Mouse (Mus musculus): Measurements from ENCODE around the gene Luzp1. TPM values are rescaled to one million over a fixed set of nuclear protein-coding genes. Genes with fewer than 3 reads are reported as not detected.

Luzp1 gene
- total and polyA plus RNA-seq, 3 experiments = 7.5 to 13.4 TPM; not detected in 1

DNA sequence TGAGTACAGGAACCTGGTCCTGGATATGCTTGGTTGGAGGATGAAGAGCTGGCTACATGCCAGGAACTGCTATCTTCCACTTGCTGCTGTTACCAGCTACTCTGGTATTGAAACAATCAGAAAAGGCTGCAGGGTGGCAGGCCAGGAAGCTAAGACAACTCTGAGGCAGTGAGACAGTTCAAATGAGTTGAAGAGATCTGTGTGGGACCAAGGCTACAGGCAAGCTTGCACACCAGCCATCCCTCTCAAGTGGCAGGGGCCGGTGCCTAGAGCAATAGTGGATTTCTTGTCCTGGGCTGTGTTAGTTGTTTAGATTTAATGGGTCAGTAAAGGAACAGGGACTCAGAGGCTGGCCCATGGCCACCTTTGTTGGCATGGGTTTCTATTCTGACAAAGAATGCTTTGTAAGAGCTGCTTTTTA, 78.8 kb downstream of the Luzp1 start:
- Histone ChIP-seq H3K9me3 (replicated peaks; ENCODE audit: insufficient read depth, low read length) (no peaks in the 10 kb centered on the region), H3K4me3 (ENCODE audit: control insufficient read depth in 1 of 2, insufficient read depth in 1 of 2, low read depth in 2 of 2, low read length in 2 of 2) (no peak overlapping the region), H3K36me3 (ENCODE audit: control insufficient read depth in 1 of 2, insufficient read depth in 2 of 2, low read length in 2 of 2) (peaks cover 3 to 13% of the 10 kb centered on the region in 2 experiments; a peak in 3 of 4 replicates), H3K79me2 (ENCODE audit: control insufficient read depth, insufficient read depth, low read length, poor library complexity) (no peaks in the 10 kb centered on the region), H3K27ac (ENCODE audit: control insufficient read depth, low read depth, low read length) (no peak overlapping the region), H3K27me3 (ENCODE audit: control insufficient read depth in 1 of 2, insufficient read depth in 2 of 2, low read length in 2 of 2) (no peaks in the 10 kb centered on the region), H3K4me1 (ENCODE audit: control insufficient read depth in 1 of 2, insufficient read depth in 2 of 2, low read length in 2 of 2) (no peaks in the 10 kb centered on the region), H3K9ac (ENCODE audit: control insufficient read depth, low read depth, low read length, poor library complexity, severe bottlenecking) (no peak overlapping the region)
- peak; percentile 71 for DNase-seq (ENCODE audit: low read depth, low spot score)
- TF ChIP-seq UBTF (IDR thresholded peaks at IDR 0.05; ENCODE audit: borderline replicate concordance, insufficient read depth, low read depth, low read length) = no peak
- no peak for TF ChIP-seq POLR2AphosphoS5 (IDR thresholded peaks at IDR 0.05; ENCODE audit: borderline replicate concordance, low read depth, low read length)
- no peak for TF ChIP-seq TCF12 (IDR thresholded peaks at IDR 0.05; ENCODE audit: low read depth, low read length)
- TF ChIP-seq MAZ (IDR thresholded peaks at IDR 0.05; ENCODE audit: low read depth, low read length) = no peak
- TF ChIP-seq SIN3A (IDR thresholded peaks at IDR 0.05; ENCODE audit: low read length) = no peak
- no peak for TF ChIP-seq JUND (IDR thresholded peaks at IDR 0.05; ENCODE audit: low read depth, low read length)
- no peak for TF ChIP-seq NRF1 (IDR thresholded peaks at IDR 0.05; ENCODE audit: insufficient read depth, low read depth, low read length, poor library complexity, severe bottlenecking)
- TF ChIP-seq GATA1 (IDR thresholded peaks at IDR 0.05; ENCODE audit: low read depth, low read length) = no peak
- no peak for TF ChIP-seq MAFK (IDR thresholded peaks at IDR 0.05; ENCODE audit: borderline replicate concordance, low read depth, low read length)
- no peak for TF ChIP-seq ELF1 (IDR thresholded peaks at IDR 0.05; ENCODE audit: low read depth, low read length)
- no peak for TF ChIP-seq TBP (IDR thresholded peaks at IDR 0.05; ENCODE audit: low read depth, low read length)
- TF ChIP-seq RCOR1 (IDR thresholded peaks at IDR 0.05; ENCODE audit: low read depth, low read length) = no peak
- TF ChIP-seq ETS1 (IDR thresholded peaks at IDR 0.05; ENCODE audit: low read depth, low read length) = no peak

GRCm38 (mm10) chr4:136553108-136553507, 83.5 kb downstream of the Luzp1 start:
- no peak for DNase-seq (ENCODE audit: low read depth, low spot score)
- TF ChIP-seq MYB (IDR thresholded peaks at IDR 0.05; ENCODE audit: low read depth, low read length) = no peak
- Histone ChIP-seq H3K27me3 (ENCODE audit: control insufficient read depth in 1 of 2, insufficient read depth in 2 of 2, low read length in 2 of 2) (no peaks in the 10 kb centered on the region), H3K9me3 (replicated peaks; ENCODE audit: insufficient read depth, low read length) (no peaks in the 10 kb centered on the region), H3K4me1 (ENCODE audit: control insufficient read depth in 1 of 2, insufficient read depth in 2 of 2, low read length in 2 of 2) (no peaks in the 10 kb centered on the region), H3K4me3 (ENCODE audit: control insufficient read depth in 1 of 2, insufficient read depth in 1 of 2, low read depth in 2 of 2, low read length in 2 of 2) (no peak overlapping the region), H3K9ac (ENCODE audit: control insufficient read depth, low read depth, low read length, poor library complexity, severe bottlenecking) (no peak overlapping the region), H3K79me2 (ENCODE audit: control insufficient read depth, insufficient read depth, low read length, poor library complexity) (no peaks in the 10 kb centered on the region), H3K27ac (ENCODE audit: control insufficient read depth, low read depth, low read length) (no peak overlapping the region), H3K36me3 (ENCODE audit: control insufficient read depth in 1 of 2, insufficient read depth in 2 of 2, low read length in 2 of 2) (peaks cover 3 to 27% of the 10 kb centered on the region in 2 experiments; a peak in 3 of 4 replicates)

- H3K27ac ChIP-seq (ENCODE audit: control insufficient read depth, low read depth, low read length) = no peak overlapping the region
- no peak overlapping the region for H3K9ac ChIP-seq (ENCODE audit: control insufficient read depth, low read depth, low read length, poor library complexity, severe bottlenecking)
- H3K36me3 ChIP-seq (ENCODE audit: control insufficient read depth in 1 of 2, insufficient read depth in 2 of 2, low read length in 2 of 2) = peaks cover 0 to 29% of the 10 kb centered on the region in 2 experiments; a peak in 2 of 4 replicates
- H3K9me3 ChIP-seq (replicated peaks; ENCODE audit: insufficient read depth, low read length) = no peaks in the 10 kb centered on the region
- TF ChIP-seq MYC (IDR thresholded peaks at IDR 0.05; ENCODE audit: low read depth, low read length) = no peak
- no peak for TF ChIP-seq SIN3A (IDR thresholded peaks at IDR 0.05; ENCODE audit: low read length)
- TF ChIP-seq ETS1 (IDR thresholded peaks at IDR 0.05; ENCODE audit: low read depth, low read length) = no peak
- TF ChIP-seq ZC3H11A (IDR thresholded peaks at IDR 0.05; ENCODE audit: low read depth, low read length) = no peak
- no peak for TF ChIP-seq ZKSCAN1 (IDR thresholded peaks at IDR 0.05; ENCODE audit: low read depth, low read length)
- no peak for TF ChIP-seq ELF1 (IDR thresholded peaks at IDR 0.05; ENCODE audit: low read depth, low read length)
- no peak for TF ChIP-seq NELFE (IDR thresholded peaks at IDR 0.05; ENCODE audit: low read depth, low read length)
- no peak for TF ChIP-seq USF1 (IDR thresholded peaks at IDR 0.05; ENCODE audit: low read depth, low read length)
- TF ChIP-seq USF2 (IDR thresholded peaks at IDR 0.05; ENCODE audit: borderline replicate concordance in 1 of 2, insufficient read depth in 1 of 2, low read depth in 1 of 2, low read length in 2 of 2) = no peak
- no peak for TF ChIP-seq GATA1 (IDR thresholded peaks at IDR 0.05; ENCODE audit: low read depth, low read length)
- TF ChIP-seq MAFK (IDR thresholded peaks at IDR 0.05; ENCODE audit: borderline replicate concordance, low read depth, low read length) = no peak
- no peak for TF ChIP-seq ZMIZ1 (IDR thresholded peaks at IDR 0.05; ENCODE audit: low read depth, low read length)
- TF ChIP-seq POLR2A (IDR thresholded peaks at IDR 0.05; ENCODE audit: control insufficient read depth in 1 of 2, insufficient read depth in 1 of 2, low read depth in 1 of 2, low read length in 2 of 2, poor library complexity in 1 of 2) = no peak
- no peak for TF ChIP-seq ZNF384 (IDR thresholded peaks at IDR 0.05; ENCODE audit: low read depth, low read length)
- no peaks in the 10 kb centered on the region for H3K27me3 ChIP-seq (ENCODE audit: control insufficient read depth in 1 of 2, insufficient read depth in 2 of 2, low read length in 2 of 2)
- DNase-seq (ENCODE audit: low read depth, low spot score) = no peak
- H3K4me3 ChIP-seq (ENCODE audit: control insufficient read depth in 1 of 2, insufficient read depth in 1 of 2, low read depth in 2 of 2, low read length in 2 of 2) = no peak overlapping the region
- no peaks in the 10 kb centered on the region for H3K79me2 ChIP-seq (ENCODE audit: control insufficient read depth, insufficient read depth, low read length, poor library complexity)
- H3K4me1 ChIP-seq (ENCODE audit: control insufficient read depth in 1 of 2, insufficient read depth in 2 of 2, low read length in 2 of 2) = no peaks in the 10 kb centered on the region
These were observed 88.1 kb downstream of the Luzp1 start for GRCm38 (mm10) chr4:136557638-136558037.

Data from MEL (cell line).